Mouse (Mus musculus) 3134 (cell line): ENCODE measurements at regions not wholly inside any gene's neighbourhood (a gene's known extent, or its start where the extent isn't known, plus 50 kb on each side); places are given as distances from the start of the nearest gene placed in this dataset.

ENCODE experiments used
- DNase-seq: peaks from one replicate; pipeline ENCODE4 v3.0.0-alpha.2; 2011; ENCODE audit warnings: low spot score; ENCODE audit not compliant: insufficient read length; ENCODE audit errors: extremely low read depth

DNA sequence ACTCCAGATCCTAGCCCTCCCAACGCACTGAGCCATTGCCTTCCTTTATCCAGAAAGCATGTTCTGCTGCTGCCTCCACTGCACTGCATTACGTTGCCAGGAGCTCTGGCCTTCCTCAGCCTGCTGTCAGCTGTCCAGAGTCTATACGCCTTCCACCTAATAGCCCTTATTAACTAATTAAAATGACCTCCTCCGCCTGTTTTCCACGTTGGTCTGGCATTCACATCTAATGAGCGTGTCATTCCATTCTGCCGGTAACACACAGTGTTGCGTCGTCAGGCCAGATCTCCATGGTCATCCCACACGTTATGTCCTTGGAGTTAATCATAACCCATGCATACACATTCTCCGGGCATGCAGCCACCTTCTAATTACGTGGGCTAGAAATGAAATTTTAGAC is 56.7 kb upstream of the Med4 start:
- no peak for DNase-seq

DNA sequence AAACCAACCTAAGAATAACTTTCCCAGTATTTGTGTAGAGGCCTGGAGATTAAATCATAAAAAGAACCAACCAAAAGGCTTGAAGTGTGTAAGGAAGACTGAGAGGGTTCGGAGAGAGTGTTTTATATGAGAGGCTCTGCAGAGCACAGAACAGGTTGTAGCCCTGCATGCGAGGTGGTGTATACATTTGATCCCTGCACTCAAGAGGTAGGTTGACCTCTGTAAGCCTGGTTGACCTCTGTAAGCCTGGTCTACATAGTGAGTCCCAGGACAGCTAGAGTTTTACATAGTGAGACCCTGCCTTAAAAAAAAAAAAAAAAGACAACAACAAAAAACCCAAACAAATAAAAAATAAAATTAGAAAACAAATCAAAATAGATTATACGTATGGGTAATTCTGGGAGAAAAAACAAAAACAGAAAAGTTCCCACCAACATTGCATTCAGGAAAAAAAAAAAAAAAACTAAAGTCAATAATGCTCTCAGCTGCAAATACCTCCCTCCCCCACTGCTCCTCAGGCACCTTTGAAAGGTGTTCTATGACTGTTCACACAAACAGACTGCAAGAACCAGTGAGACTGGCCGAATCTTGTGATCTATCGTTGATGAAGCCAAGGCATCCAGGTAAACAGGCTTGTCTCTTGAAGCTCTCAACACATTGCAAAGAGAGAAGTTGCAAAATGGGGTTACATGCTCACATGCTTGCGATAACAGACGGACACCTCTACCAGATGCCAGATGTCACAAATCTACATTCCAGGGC is 57.3 kb upstream of the Med4 start:
- DNase-seq = no peak

DNA sequence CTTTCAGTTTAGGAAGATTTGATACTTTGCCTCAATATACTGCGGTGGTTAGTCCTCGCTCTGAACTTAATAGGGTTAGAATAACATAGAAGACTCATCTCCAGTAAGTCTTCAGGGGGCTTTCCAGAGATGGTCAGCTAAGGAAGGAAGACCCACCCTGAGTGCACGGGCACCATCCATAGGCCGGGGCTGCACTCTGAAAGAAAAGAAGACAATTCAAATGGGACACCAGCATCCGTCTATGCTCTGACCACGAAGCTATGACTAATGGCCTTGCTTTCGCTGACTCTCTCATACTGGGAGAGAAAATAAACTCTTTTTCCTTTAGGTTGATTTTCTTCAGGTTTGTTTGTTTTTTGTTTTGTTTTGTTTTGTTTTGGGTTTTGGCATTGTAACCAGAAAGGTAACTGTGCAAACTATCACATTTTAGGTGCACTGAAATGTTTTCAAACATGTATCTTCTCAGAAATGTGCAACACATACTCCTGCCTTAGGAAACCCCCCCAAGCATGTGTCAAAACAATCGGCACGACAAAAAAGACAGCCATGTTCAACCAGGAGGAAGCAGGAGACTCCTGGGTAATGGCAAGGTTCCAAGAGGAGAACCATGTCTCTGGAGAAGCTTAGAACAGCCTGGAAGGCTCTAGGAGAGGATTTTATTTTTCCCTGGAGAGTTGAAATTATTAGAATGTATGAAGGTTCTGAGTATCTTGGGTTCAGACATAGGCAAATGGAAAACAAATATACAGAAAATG is 58.4 kb upstream of the Med4 start:
- peak; percentile 42 for DNase-seq

DNA sequence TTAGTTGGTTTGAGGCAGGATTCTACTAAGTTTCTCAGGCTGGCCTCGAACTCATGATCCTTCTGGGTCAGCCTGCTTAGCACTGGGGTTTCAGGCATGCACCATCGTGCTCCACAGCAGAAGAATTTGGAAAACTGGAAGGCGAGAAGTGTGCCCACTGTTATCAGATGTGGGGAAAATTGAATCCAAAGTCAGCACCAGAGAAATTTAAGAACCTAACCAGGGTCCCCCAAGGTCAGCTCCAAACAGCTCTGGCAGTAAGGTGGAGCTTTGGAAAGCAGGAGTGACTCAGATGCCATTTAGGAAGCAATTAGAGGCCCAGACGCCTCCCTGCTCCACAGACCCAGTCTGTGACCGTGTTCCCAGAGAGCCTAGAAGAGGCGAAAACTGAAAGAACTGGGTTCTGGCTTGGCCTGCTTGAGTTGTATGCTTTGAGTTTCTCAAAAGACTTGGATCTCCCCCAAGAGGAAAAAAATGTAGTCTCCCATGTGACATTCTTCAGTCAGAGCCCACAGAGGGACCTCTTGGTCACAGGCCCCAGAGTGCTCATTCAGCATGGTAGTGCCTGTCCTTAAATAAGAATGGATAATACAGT is 59.8 kb upstream of the Med4 start:
- peak; percentile 13 for DNase-seq

DNA sequence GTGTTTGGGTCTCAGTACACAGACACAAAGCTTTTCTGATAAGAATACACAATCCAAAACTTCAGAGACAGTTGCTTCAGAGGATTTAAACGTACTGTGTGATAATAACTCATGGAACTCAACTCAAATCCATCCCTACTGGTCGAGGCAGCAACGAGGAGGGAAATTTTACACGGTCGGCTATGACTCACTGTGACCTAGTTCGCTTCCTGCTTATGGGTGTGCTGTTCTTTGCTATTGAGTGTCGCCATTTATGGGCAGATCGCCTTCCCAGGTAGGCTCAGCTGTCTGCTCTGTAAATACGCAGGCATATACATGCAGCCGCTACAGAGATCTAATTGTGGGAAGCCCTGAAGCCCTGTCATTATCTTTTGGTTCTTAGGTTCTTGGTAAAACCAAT is 60.7 kb upstream of the Med4 start:
- no peak for DNase-seq

DNA sequence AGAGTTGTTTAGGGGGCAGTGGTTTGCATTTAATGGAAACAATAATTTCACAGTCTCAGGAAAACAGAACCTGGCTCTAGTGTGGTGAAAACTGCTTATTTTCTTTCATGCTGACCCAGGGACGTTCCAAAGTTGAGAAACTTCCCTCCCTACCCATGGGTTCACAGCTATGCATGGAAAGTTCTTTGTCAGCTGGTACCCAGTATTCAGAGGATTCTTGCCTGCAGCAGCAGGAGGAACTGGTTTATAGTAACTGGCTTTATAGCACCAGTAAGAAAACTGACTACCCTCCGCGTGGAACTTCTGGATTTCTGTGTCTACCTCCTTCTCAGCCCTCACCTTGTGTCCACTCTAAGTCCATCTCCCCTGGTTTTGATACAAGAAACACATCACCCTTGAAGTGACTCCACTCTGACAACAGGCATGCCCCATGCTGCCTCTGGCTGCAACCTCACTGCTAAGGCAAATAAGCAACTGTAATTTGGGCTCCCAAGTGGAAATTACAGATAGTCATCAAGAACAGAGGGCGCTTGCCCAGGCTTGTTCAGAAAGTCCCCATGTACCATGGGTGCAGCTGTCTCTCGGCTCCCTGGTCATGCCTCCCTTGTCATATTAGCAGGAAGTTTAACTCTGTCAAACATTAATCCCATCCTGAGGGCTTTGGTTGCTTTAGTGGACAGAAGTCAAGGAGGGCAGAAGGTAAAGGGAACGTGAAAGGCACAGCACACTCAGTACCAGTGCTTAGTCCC is 60.6 kb upstream of the Itm2b start:
- no peak for DNase-seq

DNA sequence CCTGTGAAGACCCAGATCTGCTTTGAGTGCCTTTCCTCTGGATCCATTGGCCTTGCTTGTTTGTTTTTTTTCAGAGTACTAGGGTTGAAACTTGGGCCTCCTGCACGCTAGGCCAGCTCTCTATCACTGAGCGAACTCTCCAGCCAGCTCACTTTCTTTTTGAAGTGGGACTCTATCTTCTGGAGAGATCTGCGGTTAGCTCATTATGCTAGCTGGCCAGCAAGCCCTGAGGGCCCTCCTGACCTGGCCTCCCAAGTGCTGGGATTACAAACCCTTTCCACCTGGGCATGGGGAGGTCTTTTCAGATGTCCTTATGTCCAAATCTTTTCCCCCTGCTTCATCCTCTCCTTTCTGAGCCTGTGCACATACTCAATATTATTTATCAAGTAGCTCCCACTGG is 59.6 kb upstream of the Itm2b start:
- no peak for DNase-seq

DNA sequence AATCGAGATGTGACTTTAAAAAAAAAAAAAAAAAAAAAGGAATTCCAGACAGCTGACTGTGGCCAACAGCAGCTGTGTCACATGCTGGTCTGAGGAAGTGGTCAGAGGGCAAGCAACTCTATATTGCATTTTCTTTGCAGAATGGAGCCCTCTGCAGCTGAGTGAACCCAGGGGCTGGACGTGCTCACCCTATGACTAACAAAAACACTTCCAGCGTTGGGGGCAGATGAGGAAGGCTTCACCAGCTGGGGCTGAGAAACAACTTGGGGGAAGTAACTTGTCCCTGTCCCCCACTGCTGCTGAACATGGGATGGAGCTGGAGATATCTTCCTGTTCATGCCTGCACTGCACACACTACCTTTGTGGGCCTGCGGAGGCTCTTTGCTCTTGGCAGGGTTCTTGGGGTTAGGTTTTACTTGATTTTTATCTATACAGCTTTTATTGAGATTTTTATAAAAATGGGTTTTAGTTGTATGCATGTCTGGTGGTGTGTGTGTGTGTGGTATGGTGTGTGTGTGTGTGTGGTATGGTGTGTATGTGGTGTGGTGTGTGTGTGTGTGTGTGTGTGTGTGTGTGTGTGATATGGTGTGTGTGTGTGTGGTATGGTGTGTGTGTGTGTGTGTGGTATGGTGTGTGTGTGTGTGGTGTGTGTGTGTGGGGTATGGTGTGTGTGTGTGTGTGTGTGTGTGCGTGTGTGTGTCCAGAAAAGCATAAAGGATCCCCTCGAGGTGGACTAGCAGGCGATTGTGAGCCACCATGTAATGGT is 57.0 kb upstream of the Itm2b start:
- DNase-seq = peak; percentile 72

DNA sequence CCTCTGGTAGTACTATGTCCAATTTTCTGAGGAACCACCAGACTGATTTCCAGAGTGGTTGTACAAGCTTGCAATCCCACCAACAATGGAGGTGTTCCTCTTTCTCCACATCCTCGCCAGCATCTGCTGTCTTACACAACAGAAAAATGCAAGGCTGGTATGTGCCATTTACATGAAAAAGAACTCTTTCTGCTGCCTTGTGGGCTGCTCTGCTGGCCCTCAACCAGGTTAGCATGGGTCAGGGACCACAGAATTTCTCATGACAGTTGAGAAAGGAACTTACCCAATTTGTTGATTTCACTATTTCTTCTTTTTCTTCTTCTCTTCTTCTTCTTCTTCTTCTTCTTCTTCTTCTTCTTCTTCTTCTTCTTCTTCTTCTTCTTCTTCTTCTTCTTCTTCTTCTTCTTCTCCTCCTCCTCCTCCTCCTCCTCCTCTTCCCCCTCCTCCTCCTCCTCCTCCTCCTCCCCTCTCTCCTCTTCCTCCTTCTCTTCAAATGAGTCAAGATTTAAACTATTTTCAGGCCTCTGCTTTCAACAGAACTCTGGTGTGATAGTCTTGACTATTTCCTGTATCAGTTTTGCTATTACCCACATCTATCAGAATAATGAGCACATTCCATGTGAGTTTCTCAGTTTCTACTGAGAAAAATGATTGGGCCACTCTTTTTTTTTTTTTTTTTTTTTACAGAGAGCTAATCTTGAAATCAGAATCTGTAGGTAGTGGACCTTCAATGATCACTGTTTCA is 56.3 kb upstream of the Itm2b start:
- peak; percentile 41 for DNase-seq

DNA sequence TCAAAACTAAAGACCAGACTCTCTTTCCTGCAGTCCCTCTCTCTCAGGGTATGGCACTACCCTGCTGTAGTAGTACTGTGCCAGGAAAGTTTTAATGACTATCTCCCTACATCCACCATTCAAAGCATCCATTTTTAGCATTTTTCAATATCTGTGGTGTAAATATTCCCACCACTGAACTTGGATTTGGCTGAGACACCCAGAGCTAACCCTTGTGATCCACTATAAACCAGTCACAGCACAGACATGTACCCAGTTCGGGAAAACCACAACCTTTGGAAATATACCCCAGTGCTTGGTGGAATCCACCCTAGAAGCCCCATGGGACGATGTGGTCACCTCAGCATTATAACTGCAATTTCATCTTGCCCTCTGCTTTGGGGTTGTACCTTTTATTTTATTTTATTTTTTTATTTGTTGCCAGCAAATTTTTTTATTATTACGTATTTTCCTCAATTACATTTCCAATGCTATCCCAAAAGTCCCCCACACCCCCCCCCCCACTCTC is 54.8 kb upstream of the Itm2b start:
- peak; percentile 61 for DNase-seq

DNA sequence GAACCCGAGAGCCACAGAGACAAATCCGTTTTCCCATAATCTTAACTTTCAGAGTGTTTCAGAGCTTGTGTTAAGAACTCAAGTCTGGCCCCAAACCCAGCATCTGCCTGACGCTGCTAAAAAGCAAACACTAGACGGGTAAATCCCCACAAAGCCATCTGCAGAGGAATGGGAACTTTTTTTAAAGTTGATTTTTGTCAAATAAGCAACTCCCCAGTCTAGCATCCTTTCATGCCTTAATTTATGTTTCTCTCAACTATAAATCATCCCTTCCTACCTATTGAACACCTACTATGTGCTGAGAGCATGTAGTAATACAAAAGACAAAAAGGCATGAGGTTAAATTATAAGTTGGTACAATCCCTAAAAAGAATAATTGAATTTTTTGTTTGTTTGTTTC is 50.8 kb upstream of the Itm2b start:
- DNase-seq = no peak
